Mouse (Mus musculus) adrenal gland, postnatal 36 days (tissue): ENCODE results near the gene Cnnm4. TPM values are rescaled to one million over a fixed set of nuclear protein-coding genes. Genes with fewer than 3 reads are reported as not detected.
A peak's percentile ranks its signal among the peaks of the same experiment; 100 is the strongest.

Source experiments
- DNase-seq, 2 experiments: peaks; one replicate each; pipeline ENCODE4 v3.0.0; 2021; ENCODE audit warnings: mixed read lengths in 1 of 2
- microRNA-seq: library from miRNA; unstranded; fragments of <30 nt; microRNA quantifications from one replicate; pipeline ENCODE4 v1.2.0, GENCODE M21; 2021
- total RNA-seq, 2 experiments: library from RNA; stranded (reverse); gene quantifications; 2 replicates each; pipeline ENCODE4 v1.2.3; 2021

Gene Cnnm4
- total RNA-seq, 2 experiments from 2014 or later, result 3.9 to 4.9 TPM

DNA sequence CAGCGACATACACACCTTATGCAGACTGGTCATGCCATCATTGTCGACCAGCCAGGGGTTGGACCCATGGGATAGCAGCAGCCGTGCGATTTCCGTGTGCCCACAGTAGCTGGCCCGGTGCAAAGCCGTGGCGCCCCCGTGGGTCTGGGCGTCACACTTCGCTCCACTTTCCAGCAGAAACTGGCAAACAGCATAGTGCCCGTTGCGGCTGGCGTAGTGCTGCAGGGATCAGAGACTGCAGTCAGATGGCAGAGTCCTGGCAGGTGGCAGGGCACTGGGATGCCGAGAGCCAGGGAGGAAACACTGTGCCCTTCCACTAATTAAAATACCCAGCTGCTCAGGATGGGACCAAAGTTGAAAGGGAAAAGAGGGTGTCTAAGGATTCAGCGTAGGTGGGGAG, 70.4 kb downstream of the Cnnm4 start:
- no peak for DNase-seq

DNA sequence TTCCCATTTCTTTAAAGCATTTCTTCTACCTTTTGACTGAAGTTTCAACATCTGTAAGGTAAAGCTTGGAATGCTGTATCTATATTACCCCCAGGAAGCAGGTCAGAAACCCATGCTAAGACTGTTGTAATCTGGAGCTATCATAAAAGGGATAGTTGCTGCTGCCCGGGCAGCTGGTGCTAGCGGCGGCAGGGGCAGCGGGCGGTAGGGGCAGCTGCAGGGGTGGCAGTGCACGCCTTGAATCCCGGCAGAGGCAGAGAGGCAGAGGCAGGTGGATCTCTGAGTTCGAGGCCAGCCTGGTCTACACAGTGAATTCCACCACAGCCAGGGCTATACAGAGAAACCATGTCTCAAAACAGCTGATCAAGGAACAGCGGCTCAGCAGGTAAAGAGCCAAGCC, 71.5 kb downstream of the Cnnm4 start:
- no peak for DNase-seq

DNA sequence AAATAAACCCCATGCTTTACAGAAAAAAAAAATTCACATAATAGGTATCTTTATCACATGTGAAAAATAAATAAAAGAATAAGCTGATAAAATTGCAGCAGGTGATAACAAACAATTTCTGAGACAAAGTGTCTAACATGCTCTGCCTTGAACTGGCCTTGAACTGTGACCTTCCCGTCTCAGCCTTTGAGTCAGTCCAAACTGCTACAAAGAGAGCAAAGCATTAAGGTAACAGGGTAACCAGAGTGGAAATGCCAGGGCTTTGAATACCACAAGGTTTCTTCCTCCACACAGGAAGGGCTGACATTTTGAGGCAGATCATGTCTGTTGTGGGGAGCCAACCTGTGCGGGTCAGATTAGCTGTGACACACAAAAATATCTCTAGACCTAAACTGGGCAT, 74.0 kb downstream of the Cnnm4 start:
- peak; percentile 46 to 51 for DNase-seq

DNA sequence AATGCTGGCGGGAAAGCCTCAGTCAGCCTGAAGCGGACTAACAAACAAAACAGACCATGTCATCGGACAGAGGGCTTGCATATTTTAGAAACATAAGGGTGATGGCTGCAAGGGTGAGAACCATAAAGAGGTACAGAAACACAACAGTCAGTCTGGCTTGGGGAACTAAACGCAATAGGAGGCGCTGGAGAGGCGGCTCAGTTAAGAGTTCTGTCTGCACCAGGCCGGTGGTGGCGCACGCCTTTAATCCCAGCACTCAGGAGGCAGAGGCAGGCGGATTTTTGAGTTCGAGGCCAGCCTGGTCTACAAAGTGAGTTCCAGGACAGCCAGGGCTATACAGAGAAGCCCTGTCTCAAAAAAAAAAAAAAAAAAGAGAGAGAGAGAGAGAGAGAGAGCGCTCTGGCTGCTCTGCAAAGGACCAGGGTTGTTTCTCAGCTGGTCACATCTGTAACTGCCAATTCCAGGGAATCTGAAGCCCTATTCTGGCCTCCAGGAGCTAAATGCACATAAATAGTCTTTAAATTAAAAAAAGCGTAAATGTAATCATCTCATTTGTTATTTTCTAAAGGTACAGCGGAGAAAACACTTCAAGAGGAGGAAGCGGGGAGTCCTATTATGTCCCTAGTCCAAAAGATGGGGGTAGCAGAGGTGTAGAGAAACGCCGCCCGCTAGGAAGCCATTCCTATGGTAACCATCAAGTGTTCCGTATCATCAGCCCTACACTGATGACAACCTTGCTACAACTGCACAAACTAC, 74.6 kb downstream of the Cnnm4 start:
- peak; percentile 52 to 59 for DNase-seq

DNA sequence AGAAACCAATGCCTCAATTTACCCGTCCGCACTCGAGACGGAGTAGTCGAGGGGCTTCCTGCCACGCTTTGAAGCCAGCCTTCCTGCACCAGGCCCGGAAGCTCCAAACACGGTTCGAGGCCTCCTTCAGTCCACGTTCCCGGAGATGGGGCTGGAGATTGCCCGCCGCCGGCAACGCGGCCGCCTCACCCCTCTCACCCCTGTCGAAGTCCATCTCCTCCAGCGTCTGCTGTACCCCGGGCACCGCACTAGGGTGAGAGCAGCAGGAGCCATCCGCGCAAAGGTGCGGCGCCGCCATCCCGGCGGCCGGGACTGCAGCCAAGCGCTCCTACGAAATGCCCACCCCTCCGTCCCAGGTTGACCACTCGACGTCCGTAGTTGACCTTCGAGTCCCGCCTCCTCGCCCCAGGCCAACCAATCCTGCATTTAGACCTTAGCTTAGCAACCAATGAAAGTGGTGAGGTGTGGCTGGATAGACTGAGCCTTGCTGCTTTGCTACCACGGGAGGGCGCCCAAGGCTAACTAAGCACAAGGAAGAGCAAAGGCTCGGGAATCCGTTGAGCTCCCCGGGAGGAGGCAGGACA, 75.6 kb downstream of the Cnnm4 start, which contains the start of gene Ankrd39:
Gene Ankrd39 (minus strand): TSS at position 558 of the 584 bp plus-strand sequence.
- DNase-seq, result peak; percentile 98

DNA sequence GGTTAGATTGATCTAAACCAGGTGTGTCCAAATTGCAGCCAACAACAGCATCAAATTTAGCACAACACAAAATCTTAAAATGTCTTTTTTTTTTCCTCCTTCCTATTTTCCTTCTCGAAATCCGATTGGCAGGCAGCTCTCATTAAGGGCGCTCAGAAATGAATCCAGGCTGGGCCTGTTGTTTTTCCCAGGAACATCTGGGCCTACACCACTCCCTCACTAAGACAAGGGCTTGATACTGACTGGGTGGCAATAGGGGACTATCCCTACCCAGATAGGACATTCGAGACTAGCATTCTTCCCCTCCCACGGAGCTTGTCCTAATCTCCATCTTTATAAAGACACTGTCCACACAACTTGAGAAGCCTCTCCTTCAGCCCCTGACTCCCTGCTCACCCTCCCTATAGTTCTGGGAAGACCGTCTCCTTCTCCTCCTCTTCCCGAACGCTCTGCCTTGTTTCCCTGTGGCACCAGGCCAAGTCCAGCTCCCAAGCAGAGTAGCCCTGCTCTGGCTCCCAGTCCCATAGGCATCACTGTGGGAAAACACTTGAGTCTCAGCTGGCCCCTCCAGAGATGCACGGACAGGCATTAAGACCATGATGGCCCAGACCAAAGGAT, 76.7 kb downstream of the Cnnm4 start:
- DNase-seq, result peak in 1 of 2 experiments; percentile 66

DNA sequence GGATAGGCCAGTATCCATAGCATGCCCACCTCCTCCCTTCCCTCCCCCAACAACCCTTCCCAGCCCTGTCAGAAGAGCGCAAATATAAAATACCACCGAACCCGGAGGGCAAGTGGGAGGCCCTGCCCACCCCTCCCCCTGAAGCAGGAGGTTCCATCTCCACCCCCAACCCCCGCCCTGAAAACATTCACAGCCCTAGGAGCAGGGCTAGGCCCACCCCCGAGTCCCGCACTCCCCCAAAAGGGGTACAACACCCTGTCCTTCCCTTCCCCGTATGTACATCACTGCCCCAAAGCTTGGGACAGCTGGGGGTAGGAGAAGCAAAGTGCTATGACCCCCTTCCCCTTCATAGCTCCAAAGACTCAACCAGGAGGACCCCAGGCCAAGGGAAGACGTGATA, 77.4 kb downstream of the Cnnm4 start:
- no peak for DNase-seq

DNA sequence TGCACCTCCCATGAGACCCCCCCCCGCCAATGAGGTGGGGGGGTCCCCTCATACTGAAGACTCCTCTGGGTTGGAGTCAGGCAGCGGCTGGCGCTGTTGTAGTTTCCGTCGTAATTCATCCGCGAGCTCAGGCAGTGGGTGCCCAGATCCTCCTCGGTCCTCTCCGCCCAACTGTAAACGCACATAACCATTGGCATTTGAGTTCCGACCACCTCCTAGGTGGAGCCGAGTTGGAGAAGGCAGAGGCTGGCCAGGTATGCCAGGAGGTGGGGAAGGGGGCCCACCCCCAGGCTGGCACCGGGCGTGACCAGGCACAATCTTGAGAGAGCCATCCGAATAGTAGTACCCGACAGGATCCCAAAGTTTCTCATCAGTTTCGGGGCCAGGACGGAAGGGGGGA, 78.1 kb downstream of the Cnnm4 start:
- no peak for DNase-seq

DNA sequence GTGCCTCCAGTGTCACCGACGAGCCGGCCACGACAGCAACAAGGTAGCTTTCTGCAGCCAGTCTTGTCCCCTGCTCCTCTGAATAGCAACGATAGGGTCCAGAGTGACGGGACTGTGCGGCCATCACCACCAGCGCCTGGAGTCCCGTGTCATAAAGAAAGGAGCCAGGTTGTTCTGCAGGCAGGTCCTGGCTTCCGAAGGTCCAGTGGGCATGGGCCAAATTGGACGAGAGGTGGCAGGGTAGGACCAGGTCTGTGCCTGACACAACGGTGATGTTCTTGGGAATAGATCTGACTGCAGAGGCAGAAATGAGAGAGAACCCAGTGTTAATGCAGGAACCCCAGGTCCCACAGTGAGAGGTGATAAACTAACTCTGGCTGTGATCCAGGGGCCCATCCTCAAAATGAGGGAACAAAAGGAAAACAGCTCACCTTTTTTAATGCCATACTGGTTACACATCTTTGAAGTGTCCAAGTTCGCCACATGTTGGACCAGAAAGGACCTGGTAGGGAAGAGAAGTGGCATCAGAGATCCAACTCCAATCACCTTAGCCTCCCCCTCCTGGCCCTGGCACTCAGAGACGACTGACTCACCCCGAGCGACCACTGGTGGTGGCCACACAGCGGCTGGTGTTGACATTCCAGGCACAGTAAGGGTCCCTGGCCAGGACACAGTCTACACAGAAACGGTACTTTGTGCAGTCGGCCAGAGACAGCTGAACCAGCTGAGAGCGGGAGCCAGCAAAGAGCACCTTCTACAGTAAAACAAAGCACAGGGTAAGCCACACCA, 78.8 kb downstream of the Cnnm4 start:
- no peak for DNase-seq

DNA sequence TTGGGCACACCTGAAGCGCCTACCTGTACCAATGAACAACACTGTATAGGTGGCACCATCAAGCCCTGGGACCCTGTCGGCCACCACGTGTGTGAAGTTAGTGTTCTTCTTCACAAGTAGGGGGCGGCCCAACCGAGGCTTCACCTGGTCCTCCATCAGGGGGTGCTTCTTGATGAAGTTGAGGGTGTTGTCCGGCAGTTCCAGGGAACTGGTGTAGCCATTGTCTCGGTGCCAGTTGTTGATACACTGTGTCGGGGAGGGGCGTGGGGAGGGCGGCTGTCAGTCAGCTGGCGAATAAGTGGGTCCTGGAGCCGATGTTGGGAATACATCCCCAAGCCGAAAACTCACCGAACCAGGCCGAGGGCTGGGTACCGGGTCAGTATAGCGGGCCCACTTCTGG, 80.5 kb downstream of the Cnnm4 start:
- no peak for DNase-seq

DNA sequence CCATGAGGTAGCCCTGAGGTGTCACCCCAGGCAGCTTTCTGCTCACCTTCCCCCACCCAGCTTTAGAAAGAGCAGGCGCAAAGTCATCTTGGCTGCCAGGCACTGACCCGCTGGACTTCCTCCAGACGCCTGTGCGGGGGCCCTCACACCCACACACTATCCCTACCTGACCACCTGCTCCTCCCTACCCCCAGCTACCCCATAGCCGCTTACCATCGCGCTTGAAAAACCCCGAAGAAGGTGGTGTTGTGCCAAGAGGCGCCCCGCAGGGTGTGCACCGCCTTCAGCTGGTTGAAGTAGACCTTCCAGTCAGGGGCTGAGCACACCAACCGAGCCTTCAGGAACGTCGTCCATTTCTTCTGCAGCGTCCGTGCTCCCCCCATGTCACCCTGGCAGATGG, 81.1 kb downstream of the Cnnm4 start:
- no peak for DNase-seq

DNA sequence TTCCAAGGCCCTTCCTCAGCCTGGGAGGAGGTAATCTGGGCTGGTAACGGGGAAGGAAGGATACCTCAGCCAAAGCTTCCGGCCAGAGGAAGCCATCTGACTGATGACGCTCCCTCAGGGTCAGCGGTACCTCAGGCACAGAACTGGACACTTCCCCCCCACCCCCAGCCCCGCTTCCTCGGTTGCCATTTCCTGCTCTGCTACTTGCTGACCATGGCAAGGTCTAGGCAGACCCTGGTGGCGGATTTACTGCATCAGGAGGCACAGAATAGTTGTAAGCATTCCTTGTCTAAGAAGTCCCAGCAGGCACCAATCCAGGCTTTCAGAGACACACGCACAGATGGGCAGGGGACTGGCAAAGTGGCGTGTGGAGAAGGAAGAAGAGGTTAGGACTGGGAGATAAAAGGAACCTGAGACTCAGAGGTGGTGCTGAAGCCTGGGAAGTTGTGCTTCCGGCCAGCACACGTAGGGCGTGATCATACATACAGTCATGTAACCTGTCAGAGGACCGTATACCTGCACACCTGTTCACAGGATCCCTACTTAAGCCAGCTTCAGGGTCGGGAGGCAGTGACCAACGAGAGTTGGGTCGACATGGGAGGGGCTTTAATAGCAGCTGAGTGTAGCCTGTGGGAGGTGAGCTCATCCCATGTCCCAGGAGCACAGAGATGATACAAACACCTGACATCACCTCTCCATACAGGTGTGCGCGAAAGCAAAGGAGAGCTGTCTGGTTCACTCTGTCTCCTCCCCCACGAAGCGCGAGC, 83.4 kb downstream of the Cnnm4 start:
- peak; percentile 57 to 63 for DNase-seq

DNA sequence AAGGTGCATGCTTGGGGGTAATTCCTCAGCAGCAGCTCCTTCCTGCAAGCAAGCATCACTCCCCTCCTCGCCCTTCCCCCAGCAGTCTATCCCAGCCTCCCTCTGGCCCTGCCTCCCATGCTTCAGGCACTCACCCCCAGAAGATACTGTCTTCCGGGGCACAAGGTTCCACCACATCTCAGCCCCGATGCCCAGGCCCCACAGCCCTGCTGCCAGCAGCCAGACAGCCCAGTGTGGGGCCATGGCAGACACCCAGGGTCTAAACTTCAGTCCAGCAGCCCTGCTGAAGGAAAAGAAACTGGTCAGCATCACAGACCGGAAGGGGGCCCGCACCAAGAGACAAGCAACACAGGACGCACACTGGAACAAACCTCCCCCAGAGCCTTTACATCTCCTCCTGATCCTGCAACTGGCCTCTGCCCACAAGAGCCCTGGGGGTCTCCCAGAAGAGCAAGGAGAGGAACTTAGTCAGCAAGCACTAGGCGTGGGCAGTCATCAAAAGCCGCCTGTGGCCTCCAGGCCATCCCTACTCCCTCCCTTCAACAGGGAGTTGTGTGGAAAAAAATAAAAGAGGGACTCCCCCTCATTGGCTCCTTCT, 84.5 kb downstream of the Cnnm4 start:
- peak in 1 of 2 experiments; percentile 43 for DNase-seq

DNA sequence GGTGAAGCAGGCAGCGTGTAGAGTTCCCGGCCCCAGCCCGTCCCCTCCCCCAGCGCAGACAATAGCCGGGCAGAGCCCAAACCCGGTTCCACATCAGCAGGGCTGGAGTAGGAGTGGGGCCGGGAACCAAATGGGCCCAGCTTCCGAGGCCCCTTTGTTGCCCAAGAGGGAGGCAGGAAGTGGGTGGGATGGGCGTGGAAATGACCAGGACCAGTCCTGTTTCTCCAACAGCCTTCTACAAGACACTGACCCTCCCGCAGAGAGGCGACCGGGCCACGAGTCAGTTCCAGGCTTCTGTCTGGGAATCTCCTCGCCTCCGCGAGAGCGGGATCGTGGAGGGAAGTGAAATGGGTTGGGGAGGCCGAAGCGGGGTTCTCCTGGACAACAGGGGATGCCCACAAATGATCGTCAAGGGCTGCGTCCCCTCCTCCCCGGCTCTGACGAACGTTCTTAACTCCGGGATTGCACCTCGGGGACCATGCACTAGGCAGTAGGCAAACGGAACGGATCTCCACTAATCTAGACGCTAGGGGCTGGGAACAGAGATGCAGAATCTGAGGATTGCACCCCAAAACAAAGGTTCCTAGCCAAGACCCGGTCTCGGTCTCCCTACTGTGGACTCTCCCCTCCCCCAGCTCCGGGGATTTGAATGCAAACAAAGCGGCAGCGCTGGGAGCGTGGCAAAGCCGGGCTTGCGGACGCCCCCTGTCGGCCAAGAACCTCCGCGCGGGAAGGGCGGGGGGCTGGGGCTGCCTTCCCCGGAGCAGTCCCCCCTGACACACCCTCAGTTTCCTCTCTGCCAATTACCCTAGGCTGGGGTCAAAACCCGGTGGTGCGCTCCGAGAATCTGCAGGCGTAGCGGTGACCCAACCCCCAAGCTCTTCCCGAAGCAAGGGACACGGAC, 85.4 kb downstream of the Cnnm4 start:
- DNase-seq, result peak; percentile 91 to 95

DNA sequence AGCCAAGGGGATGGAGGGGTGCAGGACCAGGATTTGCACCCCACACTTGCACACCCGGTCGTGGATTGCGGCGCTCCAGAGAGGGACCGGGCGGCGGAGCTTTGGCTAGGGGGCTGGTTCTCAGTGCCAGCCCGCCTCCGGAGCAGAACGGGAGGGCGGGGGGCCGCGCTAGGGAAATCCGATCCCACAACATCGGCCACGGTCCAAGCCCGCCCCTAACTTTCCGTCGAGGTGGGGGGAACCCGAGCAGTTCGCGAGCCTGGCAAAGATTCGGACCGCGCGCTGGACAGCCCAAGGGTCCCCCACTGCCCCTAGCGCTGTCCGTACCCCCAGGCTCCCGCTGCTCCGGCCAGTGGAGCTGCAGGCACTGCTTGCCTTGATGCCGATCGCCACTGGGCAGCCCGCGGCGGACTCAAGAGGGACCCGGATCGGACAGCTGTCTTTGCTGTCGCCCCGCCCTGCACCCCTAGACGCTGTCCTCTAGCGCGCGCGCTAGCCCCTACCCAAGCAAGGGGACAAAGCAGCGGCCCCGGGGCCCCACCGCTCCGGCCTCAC, 86.1 kb downstream of the Cnnm4 start:
- DNase-seq, result peak; percentile 83 to 90

Small RNAs within 50 kb of the gene (microRNA-seq; reads per million reads assigned to microRNA genes)
- gene Gm47280, result not detected

Other genes with a start within 250 kb of the Cnnm4 start
- 10 to 100 TPM; 47.5 to 53.3 TPM for gene Uggt1, start 226.9 kb upstream of the Cnnm4 start, total RNA-seq
- 1 to 10 TPM; 6.1 to 6.8 TPM for gene Neurl3, start 196.9 kb upstream of the Cnnm4 start, total RNA-seq
- gene Arid5a, start 163.9 kb upstream of the Cnnm4 start, total RNA-seq, result 1 to 10 TPM; 4.2 to 6.9 TPM
- gene Kansl3, start 102.4 kb upstream of the Cnnm4 start, total RNA-seq, result 100 to 1,000 TPM; 105 to 113 TPM
- under 1 TPM; 0.16 to 0.20 TPM for gene Fer1l5, start 99.3 kb upstream of the Cnnm4 start, total RNA-seq
- 10 to 100 TPM; 36.4 to 52.2 TPM for gene Lman2l, start 26.3 kb upstream of the Cnnm4 start, total RNA-seq
- gene Cnnm3, start 40.2 kb downstream of the Cnnm4 start, total RNA-seq, result 10 to 100 TPM; 21.5 to 34.2 TPM
- gene Ankrd23, start 65.3 kb downstream of the Cnnm4 start, total RNA-seq, result 1 to 10 TPM; 6.4 to 8.1 TPM
- gene Gm42417, start 67.8 kb downstream of the Cnnm4 start, total RNA-seq, result under 1 TPM in 1 of 2 experiments, not detected in 1; 0.49 TPM
- 10 to 100 TPM; 11.3 to 12.6 TPM for gene Ankrd39, start 75.8 kb downstream of the Cnnm4 start, total RNA-seq
- 10 to 100 TPM; 18.6 to 19.5 TPM for gene Sema4c, start 86.7 kb downstream of the Cnnm4 start, total RNA-seq
- under 1 TPM; 0.36 to 0.40 TPM for gene Fam178b, start 211.6 kb downstream of the Cnnm4 start, total RNA-seq
- gene Cox5b, start 219.8 kb downstream of the Cnnm4 start, total RNA-seq, result 100 to 1,000 TPM; 841 to 851 TPM
- not detected for gene 4933424G06Rik, start 238.5 kb downstream of the Cnnm4 start, total RNA-seq
- 100 to 1,000 TPM; 136 to 141 TPM for gene Actr1b, start 242.8 kb downstream of the Cnnm4 start, total RNA-seq